Mouse (Mus musculus) MEL-GATA-1-ER (cell line): Measurements from ENCODE around the gene Ppp2r5b.
A peak's percentile ranks its signal among the peaks of the same experiment; 100 is the strongest.

ENCODE experiments used
- DNase-seq: peaks from one replicate; pipeline ENCODE4 v3.0.0-alpha.2; 2012; ENCODE audit warnings: low read depth; ENCODE audit errors: extremely low read depth

Gene Ppp2r5b

GRCm38 (mm10) chr19:6238740-6239139 lies 3.1 kb upstream of the Ppp2r5b start:
- DNase-seq: no peak

GRCm38 (mm10) chr19:6236842-6237241 lies 1.2 kb upstream of the Ppp2r5b start:
- peak; percentile 63 for DNase-seq

GRCm38 (mm10) chr19:6236053-6236441 lies 375 bp upstream of the Ppp2r5b start:
- peak; percentile 84 for DNase-seq

- no peak for DNase-seq
Measured at GRCm38 (mm10) chr19:6234337-6235083, 1.2 kb downstream of the Ppp2r5b start.

- DNase-seq: no peak
Measured at GRCm38 (mm10) chr19:6233647-6234046, 2.0 kb downstream of the Ppp2r5b start.

- no peak for DNase-seq
Measured at GRCm38 (mm10) chr19:6231036-6231435, 4.6 kb downstream of the Ppp2r5b start.

GRCm38 (mm10) chr19:6230411-6230810 lies 5.3 kb downstream of the Ppp2r5b start:
- no peak for DNase-seq

- no peak for DNase-seq
Measured at GRCm38 (mm10) chr19:6227864-6228263, 7.8 kb downstream of the Ppp2r5b start.

- DNase-seq: no peak
Measured at GRCm38 (mm10) chr19:6226763-6227162, 8.9 kb downstream of the Ppp2r5b start.

- no peak for DNase-seq
Measured at GRCm38 (mm10) chr19:6226135-6226534, 9.5 kb downstream of the Ppp2r5b start, which contains the start of gene Gpha2. TSS of gene Gpha2 (plus strand) at chr19:6226380.

- no peak for DNase-seq
Measured at GRCm38 (mm10) chr19:6218606-6219005, 17.1 kb downstream of the Ppp2r5b start.

GRCm38 (mm10) chr19:6216046-6216705 lies 19.5 kb downstream of the Ppp2r5b start:
- DNase-seq: no peak

- no peak for DNase-seq
Measured at GRCm38 (mm10) chr19:6206716-6207115, 29.0 kb downstream of the Ppp2r5b start.

- DNase-seq: no peak
Measured at GRCm38 (mm10) chr19:6204265-6204664, 31.4 kb downstream of the Ppp2r5b start.

- no peak for DNase-seq
Measured at GRCm38 (mm10) chr19:6184131-6184530, 51.5 kb downstream of the Ppp2r5b start, which contains the start of gene Majin. TSS of gene Majin (plus strand) at chr19:6184388.

- no peak for DNase-seq
Measured at GRCm38 (mm10) chr19:6182534-6182933, 53.1 kb downstream of the Ppp2r5b start.

GRCm38 (mm10) chr19:6181629-6182028 lies 54.0 kb downstream of the Ppp2r5b start:
- DNase-seq: no peak

GRCm38 (mm10) chr19:6178775-6179174 lies 56.9 kb downstream of the Ppp2r5b start:
- no peak for DNase-seq
